ENCODE assay signal across 9 mouse cellular contexts in the genomic region with DNA sequence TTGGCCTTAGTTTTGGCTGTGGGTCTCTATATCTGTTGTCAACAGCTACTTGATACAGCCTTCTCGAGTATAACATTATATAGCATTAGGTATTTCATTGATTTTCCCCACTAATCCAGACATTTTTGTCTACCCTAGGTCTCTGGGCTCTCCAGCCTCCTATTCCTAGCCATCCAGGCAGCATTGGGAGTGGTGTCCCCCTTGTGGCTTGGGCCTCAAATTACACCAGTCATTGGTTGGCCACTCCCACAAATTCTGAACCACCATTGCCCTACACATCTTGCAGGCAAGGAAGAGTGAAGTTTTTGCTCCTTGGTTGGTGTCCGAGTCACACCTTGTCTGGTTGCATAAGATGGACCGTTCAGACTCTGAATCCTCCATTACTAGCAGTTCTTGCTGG. TPM values are rescaled to one million over a fixed set of nuclear protein-coding genes. Genes with fewer than 3 reads are reported as not detected.
DNase-seq lines count a peak whose midpoint lies in the region; ATAC-seq and TF ChIP-seq lines count a peak whose summit lies in the region.
"Had no signal": no experiment of that assay in that cellular context is flagged by ENCODE, and none has a peak within 500 bp of the region (broad histone marks: within the 10 kb centered on the region; RNA-seq: fewer than 3 reads in every experiment).

No protein-coding gene starts in this region.

- 51% methylated on average over 3 of the region's 3 CpGs for WGBS in heart, adult 2 months
- WGBS in heart, embryonic 11.5 days (ENCODE audit: insufficient replicate concordance), result 47% methylated on average over 3 of the region's 3 CpGs
- 68% methylated on average over 3 of the region's 3 CpGs for WGBS in forebrain, embryonic 11.5 days

- TF ChIP-seq CTCF in heart, adult 2 months (IDR thresholded peaks at IDR 0.05), result peak; percentile 78
- TF ChIP-seq CTCF in CH12.LX (conservative IDR thresholded peaks at IDR 0.05 in 1 of 2, IDR thresholded peaks at IDR 0.05 in 1 of 2; ENCODE audit: low read depth in 2 of 2, low read length in 2 of 2), result peak; percentile 49 to 72; a peak in 3 of 4 replicates

- no peaks in the 10 kb centered on the region for H3K79me2 ChIP-seq in heart, adult 2 months (replicated peaks; ENCODE audit: control insufficient read depth, insufficient read depth, low read length)
- no peaks in the 10 kb centered on the region for H3K79me2 ChIP-seq in CH12.LX (replicated peaks; ENCODE audit: control insufficient read depth, extremely low read depth, insufficient read depth, poor library complexity, severe bottlenecking)

- dilution Hi-C loops in CH12.LX (cut with MboI; ENCODE audit: extremely low pct_ligation_motif_present, extremely low pct_unique_long_range_greater_than_20kb, low sequenced_read_pairs), result no loop called here

- H3K4me3 ChIP-seq in heart, adult 2 months, result no peak overlapping the region
- no peak overlapping the region for H3K4me3 ChIP-seq in heart, embryonic 11.5 days (ENCODE audit: low read depth, low read length)
- H3K4me3 ChIP-seq in CH12.LX (replicated peaks in 1 of 3; ENCODE audit: low read depth in 2 of 3, low read length in 2 of 3, poor library complexity in 1 of 3), result no peak overlapping the region
- no peak overlapping the region for H3K4me3 ChIP-seq in forebrain, embryonic 11.5 days (ENCODE audit: low read depth, low read length)
- H3K4me3 ChIP-seq: limb, embryonic 13.5 days had no signal

- H3K4me2 ChIP-seq in heart, embryonic 11.5 days, result no peak overlapping the region
- no peak overlapping the region for H3K4me2 ChIP-seq in CH12.LX (ENCODE audit: insufficient read depth, low read depth, poor library complexity, severe bottlenecking)
- no peak overlapping the region for H3K4me2 ChIP-seq in forebrain, embryonic 11.5 days (ENCODE audit: low read depth, low read length, severe bottlenecking)
- H3K4me2 ChIP-seq: limb, embryonic 13.5 days had no signal

- no peak overlapping the region for H3K27ac ChIP-seq in heart, adult 2 months
- no peak overlapping the region for H3K27ac ChIP-seq in heart, embryonic 11.5 days (ENCODE audit: low read depth, low read length)
- H3K27ac ChIP-seq in CH12.LX (ENCODE audit: insufficient read depth, low read depth), result no peak overlapping the region
- no peak overlapping the region for H3K27ac ChIP-seq in forebrain, embryonic 11.5 days (ENCODE audit: low read depth, low read length)
- H3K27ac ChIP-seq: limb, embryonic 13.5 days had no signal

- no peaks in the 10 kb centered on the region; the same call in 1 of the 2 replicates for H3K36me3 ChIP-seq in heart, adult 2 months (ENCODE audit: control insufficient read depth, insufficient read depth, low read length)
- no peaks in the 10 kb centered on the region for H3K36me3 ChIP-seq in heart, embryonic 11.5 days (ENCODE audit: control insufficient read depth, insufficient read depth, low read length)
- H3K36me3 ChIP-seq in CH12.LX (replicated peaks in 1 of 2; ENCODE audit: control insufficient read depth in 1 of 2, insufficient read depth in 1 of 2, low read length in 1 of 2), result no peaks in the 10 kb centered on the region
- no peaks in the 10 kb centered on the region for H3K36me3 ChIP-seq in forebrain, embryonic 11.5 days (ENCODE audit: control insufficient read depth, insufficient read depth, low read length)
- H3K36me3 ChIP-seq: limb, embryonic 13.5 days had no signal

- TF ChIP-seq POLR2A in heart, adult 2 months (IDR thresholded peaks at IDR 0.05; ENCODE audit: insufficient read depth, low read depth, low read length), result no peak
- no peak for TF ChIP-seq POLR2A in CH12.LX (IDR thresholded peaks at IDR 0.05; ENCODE audit: low read depth, low read length)

- no peak overlapping the region for H3K9ac ChIP-seq in heart, adult 2 months (ENCODE audit: low read depth, low read length)
- no peak overlapping the region for H3K9ac ChIP-seq in heart, embryonic 11.5 days (ENCODE audit: low read depth, low read length)
- no peak overlapping the region for H3K9ac ChIP-seq in CH12.LX (ENCODE audit: insufficient read depth, low read depth)
- no peak overlapping the region for H3K9ac ChIP-seq in forebrain, embryonic 11.5 days (ENCODE audit: low read length)
- H3K9ac ChIP-seq: limb, embryonic 13.5 days had no signal

- intact Hi-C loops in heart, adult 2 months (cut with DNase I), result no loop called here

- no peak for TF ChIP-seq EP300 in heart, adult 2 months (IDR thresholded peaks at IDR 0.05; ENCODE audit: insufficient read depth, low read depth, low read length)
- TF ChIP-seq EP300 in CH12.LX (IDR thresholded peaks at IDR 0.05; ENCODE audit: low read length), result no peak

- peaks cover 2% of the 10 kb centered on the region for H3K4me1 ChIP-seq in heart, adult 2 months (ENCODE audit: control insufficient read depth, insufficient read depth, low read length)
- no peaks in the 10 kb centered on the region for H3K4me1 ChIP-seq in heart, embryonic 11.5 days (ENCODE audit: control insufficient read depth, insufficient read depth, low read length)
- no peaks in the 10 kb centered on the region; a peak in 1 of 4 replicates for H3K4me1 ChIP-seq in CH12.LX (ENCODE audit: control insufficient read depth in 1 of 2, insufficient read depth in 2 of 2)
- H3K4me1 ChIP-seq in forebrain, embryonic 11.5 days (replicated peaks; ENCODE audit: control insufficient read depth, insufficient read depth, low read length), result no peaks in the 10 kb centered on the region

- peak; percentile 19 to 27 for DNase-seq in heart, adult 2 months
- DNase-seq in CH12.LX (ENCODE audit: extremely low read depth), result peak; percentile 45
- peak; percentile 37 to 49 for DNase-seq in adrenal gland, postnatal 36 days
- peak; percentile 22 for DNase-seq in lung, postnatal 25 days (ENCODE audit: low spot score)
- DNase-seq in spleen, postnatal 4 days (ENCODE audit: low spot score in 2 of 2), result no peak
- DNase-seq in forebrain, embryonic 11.5 days (ENCODE audit: low spot score), result no peak

- H3K27me3 ChIP-seq in heart, adult 2 months (ENCODE audit: control insufficient read depth, insufficient read depth, low read length), result no peaks in the 10 kb centered on the region
- H3K27me3 ChIP-seq in heart, embryonic 11.5 days (ENCODE audit: control insufficient read depth, insufficient read depth, low read length), result no peaks in the 10 kb centered on the region
- peaks cover 8% of the 10 kb centered on the region for H3K27me3 ChIP-seq in CH12.LX (replicated peaks)
- H3K27me3 ChIP-seq in forebrain, embryonic 11.5 days (ENCODE audit: control insufficient read depth, insufficient read depth, low read length), result no peaks in the 10 kb centered on the region
- H3K27me3 ChIP-seq: limb, embryonic 13.5 days had no signal

- ATAC-seq in heart, embryonic 11.5 days (replicated peaks; ENCODE audit: insufficient number of reproducible peaks, low FRiP score, low TSS enrichment), result no peak
- ATAC-seq in inflammation-experienced regulatory T-cells, adult 6 months, result peak; percentile 56
- ATAC-seq in forebrain, embryonic 11.5 days (replicated peaks; ENCODE audit: low FRiP score), result no peak

- TF ChIP-seq RAD21 in CH12.LX (IDR thresholded peaks at IDR 0.05; ENCODE audit: low read depth, low read length), result peak; percentile 57

- no peaks in the 10 kb centered on the region for H3K9me3 ChIP-seq in heart, embryonic 11.5 days (replicated peaks; ENCODE audit: control insufficient read depth, low read length)
- H3K9me3 ChIP-seq in CH12.LX (replicated peaks; ENCODE audit: low read length), result no peaks in the 10 kb centered on the region
- no peaks in the 10 kb centered on the region for H3K9me3 ChIP-seq in forebrain, embryonic 11.5 days (ENCODE audit: control insufficient read depth, low read length)
- H3K9me3 ChIP-seq: limb, embryonic 13.5 days had no signal

- in situ Hi-C loops in CH12.LX (cut with MboI; ENCODE audit: low pct_ligation_motif_present, low pct_unique_long_range_greater_than_20kb, low sequenced_read_pairs), result no loop called here

TF ChIP-seq in CH12.LX, 34 proteins besides CTCF, POLR2A, EP300 and RAD21:
- TF ChIP-seq POLR2AphosphoS2 (IDR thresholded peaks at IDR 0.05; ENCODE audit: low read depth, low read length) (no peak), ZKSCAN1 (IDR thresholded peaks at IDR 0.05; ENCODE audit: borderline replicate concordance, low read depth, low read length) (no peak), GABPA (IDR thresholded peaks at IDR 0.05; ENCODE audit: insufficient replicate concordance, low read depth, low read length) (no peak), IRF4 (IDR thresholded peaks at IDR 0.05; ENCODE audit: low read depth, low read length) (0 out of 2 replicates have a peak, but pooled peaks have one; percentile 7), SMC3 (IDR thresholded peaks at IDR 0.05; ENCODE audit: low read depth, low read length) (peak; percentile 49)
TF ChIP-seq in CH12.LX: peak in this region for 2.

RNA-seq across cellular contexts. Expression of a gene that starts 33.3 kb away (rescaled TPM):
- total RNA-seq in heart, adult 2 months (2021), result 100 to 1,000 TPM; 246 to 262 TPM
- polyA plus RNA-seq in heart, adult 2 months (2012; rRNA removed), result 72.1 and 87.2 TPM in 2 replicates
- polyA plus RNA-seq in heart, embryonic 11.5 days (2014; fragmentation: Nextera tagmentation; extraction: Ambion mirVana), result 50.8 and 58.4 TPM in 2 replicates
- total RNA-seq in CH12.LX (2012; rRNA removed) (410 and 435 TPM in 2 replicates), CH12.LX (2014; rRNA removed) (391 and 415 TPM in 2 replicates)
- 528 and 620 TPM in 2 replicates for polyA plus RNA-seq in CH12.LX (2012; ENCODE audit: insufficient read length, low read depth)
- 100 to 1,000 TPM; 200 to 230 TPM for total RNA-seq in adrenal gland, postnatal 36 days (2021)
- 10 to 100 TPM; 20.5 to 28.0 (median 24.7) TPM for polyA plus RNA-seq in inflammation-experienced regulatory T-cells, adult 6 months (2017; shearing (Covaris generic))
- polyA plus RNA-seq in forebrain, embryonic 11.5 days (2014; fragmentation: Nextera tagmentation; extraction: Ambion mirVana), result 42.5 and 49.4 TPM in 2 replicates

Comparison
In these comparisons a context has a peak if more than half of its experiments do, and no peak if none do; other contexts are left out.
1. DNase-seq: peak in heart, adult 2 months (2 of 2), CH12.LX (single experiment), adrenal gland, postnatal 36 days (2 of 2) and lung, postnatal 25 days (single experiment); none in spleen, postnatal 4 days (0 of 2) and forebrain, embryonic 11.5 days (single experiment).